26 mouse cellular contexts compared by ENCODE assay signal in genomic region chr6:88235461-88235860, GRCm38 (mm10). TPM values are rescaled to one million over a fixed set of nuclear protein-coding genes. Genes with fewer than 3 reads are reported as not detected.
DNase-seq lines count a peak whose midpoint lies in the region; ATAC-seq and TF ChIP-seq lines count a peak whose summit lies in the region.
"Had no signal": no experiment of that assay in that cellular context is flagged by ENCODE, and none has a peak within 500 bp of the region (broad histone marks: within the 10 kb centered on the region; RNA-seq: fewer than 3 reads in every experiment).

No protein-coding gene starts in this region.

- no peaks in the 10 kb centered on the region for H3K9me3 ChIP-seq in forebrain, embryonic 12.5 days
- no peaks in the 10 kb centered on the region for H3K9me3 ChIP-seq in forebrain, postnatal 0 days (ENCODE audit: low read length)
- no peaks in the 10 kb centered on the region for H3K9me3 ChIP-seq in hindbrain, embryonic 12.5 days (replicated peaks)
- H3K9me3 ChIP-seq in hindbrain, embryonic 16.5 days (ENCODE audit: control insufficient read depth, low read length): no peaks in the 10 kb centered on the region
- no peaks in the 10 kb centered on the region for H3K9me3 ChIP-seq in embryonic facial prominence, embryonic 13.5 days
- H3K9me3 ChIP-seq in midbrain, embryonic 12.5 days: no peaks in the 10 kb centered on the region
- H3K9me3 ChIP-seq: embryonic facial prominence, embryonic 12.5 days; limb, embryonic 15.5 days had no signal

- H3K27ac ChIP-seq in forebrain, embryonic 12.5 days: 0 out of 2 replicates have a peak overlapping the region, but pooled peaks have one; percentile 13
- H3K27ac ChIP-seq in forebrain, postnatal 0 days (ENCODE audit: low read depth, low read length): no peak overlapping the region
- no peak overlapping the region for H3K27ac ChIP-seq in hindbrain, embryonic 12.5 days
- H3K27ac ChIP-seq in hindbrain, embryonic 16.5 days (ENCODE audit: low read depth, low read length): no peak overlapping the region
- H3K27ac ChIP-seq in embryonic facial prominence, embryonic 13.5 days: no peak overlapping the region
- peak overlapping the region; percentile 69; the same call in 1 of the 2 replicates for H3K27ac ChIP-seq in midbrain, embryonic 12.5 days (replicated peaks)
- H3K27ac ChIP-seq: embryonic facial prominence, embryonic 12.5 days; kidney, postnatal 0 days; limb, embryonic 15.5 days had no signal

- no peaks in the 10 kb centered on the region for H3K36me3 ChIP-seq in forebrain, embryonic 12.5 days (replicated peaks)
- no peaks in the 10 kb centered on the region for H3K36me3 ChIP-seq in forebrain, postnatal 0 days (ENCODE audit: insufficient read depth)
- H3K36me3 ChIP-seq in hindbrain, embryonic 12.5 days: no peaks in the 10 kb centered on the region
- H3K36me3 ChIP-seq in hindbrain, embryonic 16.5 days (ENCODE audit: control insufficient read depth, insufficient read depth, low read length): no peaks in the 10 kb centered on the region
- H3K36me3 ChIP-seq in embryonic facial prominence, embryonic 13.5 days: no peaks in the 10 kb centered on the region
- no peaks in the 10 kb centered on the region for H3K36me3 ChIP-seq in midbrain, embryonic 12.5 days
- H3K36me3 ChIP-seq: embryonic facial prominence, embryonic 12.5 days; limb, embryonic 15.5 days had no signal

- H3K4me2 ChIP-seq in forebrain, embryonic 12.5 days: peak overlapping the region; percentile 55
- H3K4me2 ChIP-seq in forebrain, postnatal 0 days (ENCODE audit: low read depth): no peak overlapping the region
- H3K4me2 ChIP-seq in hindbrain, embryonic 12.5 days (replicated peaks): 0 out of 2 replicates have a peak overlapping the region, but pooled peaks have one; percentile 46
- no peak overlapping the region for H3K4me2 ChIP-seq in hindbrain, embryonic 16.5 days (ENCODE audit: low read length)
- peak overlapping the region; percentile 51; the same call in 1 of the 2 replicates for H3K4me2 ChIP-seq in embryonic facial prominence, embryonic 13.5 days
- peak overlapping the region; percentile 50 for H3K4me2 ChIP-seq in midbrain, embryonic 12.5 days (replicated peaks)

- no peak for DNase-seq in forebrain, postnatal 0 days
- DNase-seq in left cerebral cortex, postnatal 4 days: no peak
- DNase-seq in Muller cell, postnatal 12 days (ENCODE audit: inconsistent ontology term): no peak
- DNase-seq: adrenal gland, postnatal 25 days; cerebellum, adult 18-20 months; cerebellum, postnatal 36 days; heart, postnatal 14 days; lung, postnatal 36 days; right cerebral cortex, postnatal 4 days; thymus, postnatal 25 days had no signal

- peak; percentile 18; the same call in 1 of the 2 replicates for ATAC-seq in forebrain, embryonic 12.5 days (ENCODE audit: low FRiP score)
- ATAC-seq in forebrain, postnatal 0 days: no peak
- no peak for ATAC-seq in hindbrain, embryonic 12.5 days (ENCODE audit: low FRiP score)
- ATAC-seq in hindbrain, embryonic 16.5 days: no peak
- ATAC-seq in embryonic facial prominence, embryonic 13.5 days (ENCODE audit: insufficient number of reproducible peaks, insufficient read depth, low FRiP score, low TSS enrichment, low read depth): no peak
- peak; percentile 31; the same call in 1 of the 2 replicates for ATAC-seq in midbrain, embryonic 12.5 days (ENCODE audit: low FRiP score, low read depth)
- ATAC-seq: activated CD4-positive, CD25-positive, alpha-beta regulatory T cell, adult 4 months; intestine, embryonic 16.5 days; Patski had no signal

- intact Hi-C loops in left cerebral cortex, postnatal 4 days (cut with DNase I): no loop called here

- TF ChIP-seq CTCF in forebrain, postnatal 0 days (IDR thresholded peaks at IDR 0.05; ENCODE audit: low read depth): no peak

- peaks cover 23% of the 10 kb centered on the region for H3K4me1 ChIP-seq in forebrain, embryonic 12.5 days
- H3K4me1 ChIP-seq in forebrain, postnatal 0 days (ENCODE audit: insufficient read depth): no peaks in the 10 kb centered on the region
- H3K4me1 ChIP-seq in hindbrain, embryonic 12.5 days: peaks cover 14% of the 10 kb centered on the region
- H3K4me1 ChIP-seq in hindbrain, embryonic 16.5 days (ENCODE audit: control insufficient read depth, insufficient read depth, low read depth, low read length): peaks cover 6% of the 10 kb centered on the region
- peaks cover 13% of the 10 kb centered on the region for H3K4me1 ChIP-seq in embryonic facial prominence, embryonic 13.5 days
- peaks cover 14% of the 10 kb centered on the region for H3K4me1 ChIP-seq in midbrain, embryonic 12.5 days

- WGBS in forebrain, embryonic 12.5 days: 18% methylated on average over 8 of the region's 8 CpGs
- 24% methylated on average over 8 of the region's 8 CpGs for WGBS in forebrain, postnatal 0 days
- WGBS in hindbrain, embryonic 12.5 days: 20% methylated on average over 8 of the region's 8 CpGs
- WGBS in hindbrain, embryonic 16.5 days: 21% methylated on average over 8 of the region's 8 CpGs
- 23% methylated on average over 8 of the region's 8 CpGs for WGBS in embryonic facial prominence, embryonic 13.5 days
- WGBS in midbrain, embryonic 12.5 days: 13% methylated on average over 8 of the region's 8 CpGs

- no peak overlapping the region; the same call in 1 of the 2 replicates for H3K4me3 ChIP-seq in forebrain, embryonic 12.5 days (replicated peaks)
- H3K4me3 ChIP-seq in forebrain, postnatal 0 days (ENCODE audit: low read depth, low read length): no peak overlapping the region
- no peak overlapping the region for H3K4me3 ChIP-seq in hindbrain, embryonic 12.5 days
- no peak overlapping the region for H3K4me3 ChIP-seq in hindbrain, embryonic 16.5 days (ENCODE audit: low read length)
- H3K4me3 ChIP-seq in embryonic facial prominence, embryonic 13.5 days: no peak overlapping the region
- peak overlapping the region; percentile 25; the same call in 1 of the 2 replicates for H3K4me3 ChIP-seq in midbrain, embryonic 12.5 days
- H3K4me3 ChIP-seq: limb, embryonic 15.5 days had no signal

- peaks cover 88% of the 10 kb centered on the region for H3K27me3 ChIP-seq in forebrain, embryonic 12.5 days
- no peaks in the 10 kb centered on the region for H3K27me3 ChIP-seq in forebrain, postnatal 0 days (ENCODE audit: insufficient read depth, low read length)
- H3K27me3 ChIP-seq in hindbrain, embryonic 12.5 days: peaks cover 83% of the 10 kb centered on the region
- 0 out of 2 replicates have a peak, but pooled peaks cover 2% of the 10 kb centered on the region for H3K27me3 ChIP-seq in hindbrain, embryonic 16.5 days (replicated peaks; ENCODE audit: control insufficient read depth, insufficient read depth, low read length)
- H3K27me3 ChIP-seq in embryonic facial prominence, embryonic 13.5 days: peaks cover 36% of the 10 kb centered on the region
- H3K27me3 ChIP-seq in midbrain, embryonic 12.5 days: peaks cover 75% of the 10 kb centered on the region

- 0 out of 2 replicates have a peak overlapping the region, but pooled peaks have one; percentile 18 for H3K9ac ChIP-seq in forebrain, embryonic 12.5 days
- H3K9ac ChIP-seq in forebrain, postnatal 0 days: no peak overlapping the region
- no peak overlapping the region for H3K9ac ChIP-seq in hindbrain, embryonic 12.5 days
- no peak overlapping the region for H3K9ac ChIP-seq in hindbrain, embryonic 16.5 days (ENCODE audit: low read depth, low read length)
- 0 out of 2 replicates have a peak overlapping the region, but pooled peaks have one; percentile 58 for H3K9ac ChIP-seq in embryonic facial prominence, embryonic 13.5 days
- peak overlapping the region; percentile 50 for H3K9ac ChIP-seq in midbrain, embryonic 12.5 days (replicated peaks)
- H3K9ac ChIP-seq: embryonic facial prominence, embryonic 12.5 days; limb, embryonic 15.5 days had no signal

RNA-seq across cellular contexts. Expression of gene Dnajb8, which starts 13.4 kb away (rescaled TPM):
- polyA plus RNA-seq in forebrain, embryonic 12.5 days (2016; fragmentation: Nextera tagmentation; extraction: Ambion mirVana): not detected in 2 replicates
- not detected in 2 replicates for total RNA-seq in forebrain, postnatal 0 days (2014; rRNA removed)
- polyA plus RNA-seq in forebrain, postnatal 0 days (2015; fragmentation: Nextera tagmentation; extraction: Ambion mirVana): not detected in 2 replicates
- polyA plus RNA-seq in hindbrain, embryonic 12.5 days (2016; fragmentation: Nextera tagmentation; extraction: Ambion mirVana): not detected in 2 replicates
- not detected in 2 replicates for polyA plus RNA-seq in hindbrain, embryonic 16.5 days (2015; fragmentation: Nextera tagmentation; extraction: Ambion mirVana)
- polyA plus RNA-seq in embryonic facial prominence, embryonic 13.5 days (2015; fragmentation: Nextera tagmentation; extraction: Ambion mirVana): not detected in 2 replicates
- polyA plus RNA-seq in midbrain, embryonic 12.5 days (2016; fragmentation: Nextera tagmentation; extraction: Ambion mirVana): not detected in 2 replicates
- not detected for total RNA-seq in left cerebral cortex, postnatal 4 days (2021)
- total RNA-seq: adrenal gland, postnatal 25 days; gastrocnemius, adult 18-20 months; heart, postnatal 14 days; layer of hippocampus, adult 8-10 months; left cerebral cortex, adult 18-20 months had no signal
- polyA plus RNA-seq: activated CD4-positive, CD25-positive, alpha-beta regulatory T cell, adult 4 months; embryonic facial prominence, embryonic 12.5 days; intestine, embryonic 16.5 days; kidney, postnatal 0 days; limb, embryonic 15.5 days; liver, embryonic 16.5 days; neural tube, embryonic 14.5 days; Patski had no signal

RNA-seq across cellular contexts. Expression of gene Gata2, which starts 41.8 kb away (rescaled TPM):
- 9.4 and 14.6 TPM in 2 replicates for polyA plus RNA-seq in forebrain, embryonic 12.5 days (2016; fragmentation: Nextera tagmentation; extraction: Ambion mirVana)
- total RNA-seq in forebrain, postnatal 0 days (2014; rRNA removed): 1.2 and 2.3 TPM in 2 replicates
- 4.6 and 5.6 TPM in 2 replicates for polyA plus RNA-seq in forebrain, postnatal 0 days (2015; fragmentation: Nextera tagmentation; extraction: Ambion mirVana)
- polyA plus RNA-seq in hindbrain, embryonic 12.5 days (2016; fragmentation: Nextera tagmentation; extraction: Ambion mirVana): 29.4 and 43.6 TPM in 2 replicates
- 14.1 and 18.0 TPM in 2 replicates for polyA plus RNA-seq in hindbrain, embryonic 16.5 days (2015; fragmentation: Nextera tagmentation; extraction: Ambion mirVana)
- polyA plus RNA-seq in embryonic facial prominence, embryonic 13.5 days (2015; fragmentation: Nextera tagmentation; extraction: Ambion mirVana): 54.9 and 81.7 TPM in 2 replicates
- polyA plus RNA-seq in midbrain, embryonic 12.5 days (2016; fragmentation: Nextera tagmentation; extraction: Ambion mirVana): 38.7 and 45.5 TPM in 2 replicates
- total RNA-seq in left cerebral cortex, postnatal 4 days (2021): 1 to 10 TPM; 2.6 to 3.1 TPM
- polyA plus RNA-seq: activated CD4-positive, CD25-positive, alpha-beta regulatory T cell, adult 4 months had no signal

Comparison
In these comparisons a context has a peak if more than half of its experiments do, and no peak if none do; other contexts are left out.
1. ATAC-seq: peak in forebrain, embryonic 12.5 days (single experiment) and midbrain, embryonic 12.5 days (single experiment); none in forebrain, postnatal 0 days (single experiment), hindbrain, embryonic 12.5 days (single experiment), hindbrain, embryonic 16.5 days (single experiment) and embryonic facial prominence, embryonic 13.5 days (single experiment).
2. H3K27ac ChIP-seq: peak in forebrain, embryonic 12.5 days (single experiment) and midbrain, embryonic 12.5 days (single experiment); none in forebrain, postnatal 0 days (single experiment), hindbrain, embryonic 12.5 days (single experiment), hindbrain, embryonic 16.5 days (single experiment) and embryonic facial prominence, embryonic 13.5 days (single experiment).
3. H3K4me2 ChIP-seq: peak in forebrain, embryonic 12.5 days (single experiment), hindbrain, embryonic 12.5 days (single experiment), embryonic facial prominence, embryonic 13.5 days (single experiment) and midbrain, embryonic 12.5 days (single experiment); none in forebrain, postnatal 0 days (single experiment) and hindbrain, embryonic 16.5 days (single experiment).
4. H3K9ac ChIP-seq: peak in forebrain, embryonic 12.5 days (single experiment), embryonic facial prominence, embryonic 13.5 days (single experiment) and midbrain, embryonic 12.5 days (single experiment); none in forebrain, postnatal 0 days (single experiment), hindbrain, embryonic 12.5 days (single experiment) and hindbrain, embryonic 16.5 days (single experiment).